Mouse (Mus musculus): Measurements from ENCODE around the gene Ahcyl1.

The Ahcyl1 gene

DNA sequence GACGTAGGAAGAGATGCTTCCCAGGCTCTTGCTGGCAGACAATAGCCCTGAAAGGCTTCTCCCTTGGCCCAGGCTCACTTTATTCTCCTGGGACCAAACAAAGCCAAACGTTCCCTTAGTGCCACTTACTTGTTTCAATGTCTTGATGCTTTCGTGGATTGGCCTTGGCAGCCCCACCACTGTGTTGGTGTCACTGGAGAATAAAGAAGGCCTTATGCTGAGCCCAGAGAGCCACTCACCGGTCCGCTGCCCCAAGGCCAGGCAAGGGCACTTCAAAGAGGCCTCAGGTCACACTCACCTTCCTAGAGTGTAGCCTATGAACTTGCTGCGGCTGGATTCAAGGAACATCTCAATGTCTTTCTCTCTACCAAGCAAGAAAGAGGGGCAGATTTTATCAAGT lies 76.4 kb downstream of the Ahcyl1 start:
- DNase-seq (ENCODE audit: extremely low spot score, low read depth, low spot score) = no peak

DNA sequence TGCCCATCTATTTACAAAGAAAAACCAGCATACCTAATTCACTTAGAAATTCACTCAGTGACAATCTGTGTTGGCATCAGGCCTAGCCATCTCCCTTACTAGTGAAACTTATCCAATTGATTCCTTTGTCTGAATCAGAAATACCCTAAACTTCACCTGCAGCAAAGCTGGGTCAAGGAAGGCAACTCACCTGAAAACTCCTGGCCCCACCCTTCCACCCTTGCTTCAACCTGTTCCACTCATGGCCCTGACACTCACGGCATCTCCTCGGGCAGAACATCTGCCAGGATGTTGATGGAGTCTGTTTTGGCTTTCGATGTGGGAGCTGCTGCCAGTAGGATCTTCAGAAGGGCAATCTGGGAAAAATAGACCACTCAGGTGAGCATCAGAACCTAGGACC lies 78.6 kb downstream of the Ahcyl1 start:
- no peak for DNase-seq (ENCODE audit: extremely low spot score, low read depth, low spot score)

Data from hindlimb bud, embryonic 11.5 days (tissue).